Mouse (Mus musculus) MEL (cell line): ENCODE results near the gene Itm2c. TPM values are rescaled to one million over a fixed set of nuclear protein-coding genes. Genes with fewer than 3 reads are reported as not detected.

ENCODE experiments used
- DNase-seq: peaks from one replicate; pipeline ENCODE4 v3.0.0; 2011; ENCODE audit warnings: low read depth, low spot score
- H3K27ac ChIP-seq: 2 replicates; pipeline ENCODE4 v1.5.1; 2012; ENCODE audit warnings: low read depth, mild to moderate bottlenecking, control low read depth, low read length, moderate library complexity; ENCODE audit not compliant: control insufficient read depth
- H3K27me3 ChIP-seq, 2 experiments: fragments of 150-350 bp in 1 of 2; sonication (generic) in 1 of 2; 2 replicates each; pipeline ENCODE4 v1.6.1; 2012; ENCODE audit warnings: low read length in 2 of 2, mild to moderate bottlenecking in 2 of 2, improper control_type of control experiment in 1 of 2, moderate library complexity in 1 of 2; ENCODE audit not compliant: insufficient read depth in 2 of 2, control insufficient read depth in 1 of 2
- H3K36me3 ChIP-seq, 2 experiments: 2 replicates each; pipeline ENCODE4 v1.6.1; 2012 to 2014; ENCODE audit warnings: low read length in 2 of 2, improper control_type of control experiment in 1 of 2, inconsistent platforms in 1 of 2, mild to moderate bottlenecking in 1 of 2; ENCODE audit not compliant: insufficient read depth in 2 of 2, control insufficient read depth in 1 of 2
- H3K4me1 ChIP-seq, 2 experiments: fragments of 150-350 bp in 1 of 2; sonication (generic) in 1 of 2; 2 replicates each; pipeline ENCODE4 v1.6.1; 2012; ENCODE audit warnings: low read length in 2 of 2, improper control_type of control experiment in 1 of 2, mild to moderate bottlenecking in 1 of 2; ENCODE audit not compliant: insufficient read depth in 2 of 2, control insufficient read depth in 1 of 2
- H3K4me3 ChIP-seq, 2 experiments: fragments of 150-350 bp in 1 of 2; sonication (generic) in 1 of 2; 2 replicates each; pipeline ENCODE4 v1.5.1; 2012; ENCODE audit warnings: low read depth in 2 of 2, low read length in 2 of 2, mild to moderate bottlenecking in 2 of 2, moderate library complexity in 2 of 2, control low read depth in 1 of 2, improper control_type of control experiment in 1 of 2; ENCODE audit not compliant: control insufficient read depth in 1 of 2, insufficient read depth in 1 of 2
- H3K79me2 ChIP-seq: 2 replicates; pipeline ENCODE4 v1.6.1; 2012; ENCODE audit warnings: mild to moderate bottlenecking, low read length, moderate library complexity; ENCODE audit not compliant: control insufficient read depth, poor library complexity, insufficient read depth
- H3K9ac ChIP-seq: 2 replicates; pipeline ENCODE4 v1.6.1; 2012; ENCODE audit warnings: low read depth, mild to moderate bottlenecking, control low read depth, low read length, moderate library complexity; ENCODE audit not compliant: control insufficient read depth, poor library complexity, severe bottlenecking
- H3K9me3 ChIP-seq: fragments of 150-350 bp; sonication (generic); replicated peaks from 2 replicates; pipeline ENCODE4 v1.6.1; 2012; ENCODE audit warnings: mild to moderate bottlenecking, low read length, improper control_type of control experiment, moderate library complexity; ENCODE audit not compliant: insufficient read depth
- CHD1 ChIP-seq: IDR thresholded peaks from 2 replicates; pipeline ENCODE4 v1.6.1; 2012; ENCODE audit warnings: low read depth, mild to moderate bottlenecking, inconsistent platforms, low read length, improper control_type of control experiment
- CTCF ChIP-seq, 3 experiments: IDR thresholded peaks in 2 of 3; conservative IDR thresholded peaks in 1 of 3; 2 replicates each; pipeline ENCODE4 v1.5.1; 2011 to 2012; ENCODE audit warnings: low read length in 3 of 3, low read depth in 2 of 3, mild to moderate bottlenecking in 2 of 3, improper control_type of control experiment in 1 of 3, inconsistent platforms in 1 of 3, mixed read lengths in 1 of 3, moderate library complexity in 1 of 3; ENCODE audit not compliant: control insufficient read depth in 1 of 3, insufficient read depth in 1 of 3, poor library complexity in 1 of 3, severe bottlenecking in 1 of 3
- E2F4 ChIP-seq: IDR thresholded peaks from 2 replicates; pipeline ENCODE4 v1.6.1; 2011; ENCODE audit warnings: low read depth, low read length, improper control_type of control experiment, borderline replicate concordance
- EP300 ChIP-seq, 2 experiments: IDR thresholded peaks; 2 replicates each; pipeline ENCODE4 v1.6.1; 2011; ENCODE audit warnings: improper control_type of control experiment in 2 of 2, low read length in 2 of 2, low read depth in 1 of 2, mild to moderate bottlenecking in 1 of 2
- GABPA ChIP-seq: IDR thresholded peaks from 2 replicates; pipeline ENCODE4 v1.6.1; 2012; ENCODE audit warnings: low read depth, mild to moderate bottlenecking, inconsistent platforms, low read length, improper control_type of control experiment, moderate library complexity
- GATA1 ChIP-seq: IDR thresholded peaks from 2 replicates; pipeline ENCODE4 v1.6.1; 2011; ENCODE audit warnings: low read depth, low read length, improper control_type of control experiment
- HCFC1 ChIP-seq: IDR thresholded peaks from 2 replicates; pipeline ENCODE4 v1.6.1; 2012; ENCODE audit warnings: low read depth, mild to moderate bottlenecking, inconsistent platforms, low read length, improper control_type of control experiment, moderate library complexity
- JUND ChIP-seq: IDR thresholded peaks from 2 replicates; pipeline ENCODE4 v1.6.1; 2011; ENCODE audit warnings: low read depth, mild to moderate bottlenecking, improper control_type of control experiment, low read length
- KAT2A ChIP-seq: conservative IDR thresholded peaks from 2 replicates; pipeline ENCODE4 v1.6.1; 2012; ENCODE audit warnings: low read depth, low read length, improper control_type of control experiment, inconsistent platforms
- MAFK ChIP-seq: IDR thresholded peaks from 2 replicates; pipeline ENCODE4 v1.6.1; 2011; ENCODE audit warnings: low read depth, mild to moderate bottlenecking, low read length, improper control_type of control experiment, borderline replicate concordance
- MAX ChIP-seq: IDR thresholded peaks from 2 replicates; pipeline ENCODE4 v1.6.1; 2011; ENCODE audit warnings: low read length, improper control_type of control experiment
- MYB ChIP-seq: IDR thresholded peaks from 2 replicates; pipeline ENCODE4 v1.6.1; 2011; ENCODE audit warnings: mild to moderate bottlenecking, low read depth, low read length, improper control_type of control experiment
- MYC ChIP-seq: IDR thresholded peaks from 2 replicates; pipeline ENCODE4 v1.6.1; 2011; ENCODE audit warnings: low read depth, mild to moderate bottlenecking, low read length, improper control_type of control experiment, moderate library complexity
- NELFE ChIP-seq: IDR thresholded peaks from 2 replicates; pipeline ENCODE4 v1.6.1; 2011; ENCODE audit warnings: low read depth, low read length, improper control_type of control experiment
- NRF1 ChIP-seq: IDR thresholded peaks from 2 replicates; pipeline ENCODE4 v1.6.1; 2014; ENCODE audit warnings: low read depth, mild to moderate bottlenecking, inconsistent platforms, low read length, improper control_type of control experiment, moderate library complexity; ENCODE audit not compliant: poor library complexity, insufficient read depth, severe bottlenecking
- POLR2AphosphoS2 ChIP-seq: IDR thresholded peaks from 2 replicates; pipeline ENCODE4 v1.6.1; 2011; ENCODE audit warnings: low read length, improper control_type of control experiment
- RAD21 ChIP-seq: IDR thresholded peaks from 2 replicates; pipeline ENCODE4 v1.6.1; 2011; ENCODE audit warnings: mild to moderate bottlenecking, low read depth, low read length, improper control_type of control experiment
- SMC3 ChIP-seq: IDR thresholded peaks from 2 replicates; pipeline ENCODE4 v1.6.1; 2011; ENCODE audit warnings: low read depth, low read length, improper control_type of control experiment
- TAL1 ChIP-seq: IDR thresholded peaks from 2 replicates; pipeline ENCODE4 v1.6.1; 2012; ENCODE audit warnings: mild to moderate bottlenecking, inconsistent platforms, low read length, moderate library complexity, mixed read lengths
- TBP ChIP-seq: IDR thresholded peaks from 2 replicates; pipeline ENCODE4 v1.8.0; 2011; ENCODE audit warnings: low read depth, low read length, improper control_type of control experiment
- TCF12 ChIP-seq: IDR thresholded peaks from 2 replicates; pipeline ENCODE4 v1.6.1; 2014; ENCODE audit warnings: low read depth, mild to moderate bottlenecking, inconsistent platforms, low read length, improper control_type of control experiment, moderate library complexity
- USF1 ChIP-seq: IDR thresholded peaks from 2 replicates; pipeline ENCODE4 v1.6.1; 2014; ENCODE audit warnings: low read depth, mild to moderate bottlenecking, inconsistent platforms, low read length, improper control_type of control experiment, moderate library complexity
- USF2 ChIP-seq, 2 experiments: IDR thresholded peaks; 2 replicates each; pipeline ENCODE4 v1.6.1; 2011 to 2012; ENCODE audit warnings: improper control_type of control experiment in 2 of 2, low read length in 2 of 2, borderline replicate concordance in 1 of 2, inconsistent platforms in 1 of 2, low read depth in 1 of 2, mild to moderate bottlenecking in 1 of 2; ENCODE audit not compliant: insufficient read depth in 1 of 2
- ZC3H11A ChIP-seq: IDR thresholded peaks from 2 replicates; pipeline ENCODE4 v1.6.1; 2012; ENCODE audit warnings: low read depth, mild to moderate bottlenecking, inconsistent platforms, low read length, improper control_type of control experiment
- ZMIZ1 ChIP-seq: IDR thresholded peaks from 2 replicates; pipeline ENCODE4 v1.6.1; 2012; ENCODE audit warnings: low read depth, mild to moderate bottlenecking, inconsistent platforms, low read length, improper control_type of control experiment, moderate library complexity
- polyA plus RNA-seq, 2 experiments: library from polyadenylated mRNA; stranded (reverse) in 1 of 2; unstranded in 1 of 2; fragments of >175 nt in 1 of 2; fragments of >200 nt in 1 of 2; gene quantifications; 2 replicates each; pipeline versions ENCODE4 v1.2.1 to v1.2.4; 2012; ENCODE audit warnings: low replicate concordance in 2 of 2, low read depth in 1 of 2; ENCODE audit not compliant: insufficient read length in 2 of 2, insufficient read depth in 1 of 2, missing spikeins in 1 of 2
- total RNA-seq: library from RNA; depleted of rRNA; stranded (reverse); fragments of 300-350 nt; gene quantifications from 2 replicates; pipeline ENCODE4 v1.2.3, GENCODE M21; 2012

Itm2c gene
- total and polyA plus RNA-seq, 3 experiments = 24.8 to 28.2 TPM; not detected in 1

DNA sequence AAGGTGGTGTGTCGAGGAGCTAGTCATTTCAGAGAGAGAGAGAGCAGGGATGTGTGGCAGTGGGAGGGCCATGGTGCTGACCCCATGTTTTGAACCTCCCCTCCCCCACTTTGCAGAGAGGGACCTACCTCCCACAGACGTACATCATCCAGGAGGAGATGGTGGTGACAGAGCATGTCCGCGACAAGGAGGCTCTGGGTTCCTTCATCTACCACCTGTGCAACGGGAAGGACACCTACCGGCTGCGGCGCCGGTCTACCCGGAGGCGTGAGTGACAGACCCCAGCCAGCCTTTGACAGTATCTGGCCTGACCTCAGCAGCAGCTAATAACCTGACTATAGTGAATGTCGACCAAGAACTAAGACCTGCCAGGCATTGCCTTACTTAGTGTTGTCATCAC is 12.8 kb downstream of the Itm2c start:
- no peak overlapping the region for H3K27ac ChIP-seq
- no peaks in the 10 kb centered on the region for H3K9me3 ChIP-seq
- H3K4me3 ChIP-seq = no peak overlapping the region
- H3K79me2 ChIP-seq = no peaks in the 10 kb centered on the region
- peaks cover 0 to under 1% of the 10 kb centered on the region in 2 experiments; a peak in 1 of 4 replicates for H3K4me1 ChIP-seq
- no peaks in the 10 kb centered on the region; a peak in 2 of 4 replicates for H3K36me3 ChIP-seq
- H3K9ac ChIP-seq = no peak overlapping the region
- DNase-seq = no peak
- H3K27me3 ChIP-seq = no peaks in the 10 kb centered on the region
- TF ChIP-seq USF1 = no peak
- no peak for TF ChIP-seq TAL1
- no peak for TF ChIP-seq TBP
- no peak for TF ChIP-seq NRF1
- no peak for TF ChIP-seq USF2 (IDR thresholded peaks at IDR 0.05; ENCODE audit: borderline replicate concordance in 1 of 2, insufficient read depth in 1 of 2, low read depth in 1 of 2, low read length in 2 of 2)
- no peak for TF ChIP-seq HCFC1
- no peak for TF ChIP-seq JUND
- TF ChIP-seq CHD1 = no peak
- TF ChIP-seq ZMIZ1 = no peak
- no peak for TF ChIP-seq POLR2AphosphoS2
- TF ChIP-seq MYB = no peak
- no peak for TF ChIP-seq NELFE
- no peak for TF ChIP-seq KAT2A
- TF ChIP-seq SMC3 = no peak
- no peak for TF ChIP-seq RAD21
- TF ChIP-seq MAFK = no peak
- TF ChIP-seq ZC3H11A = no peak
- TF ChIP-seq MAX = no peak

DNA sequence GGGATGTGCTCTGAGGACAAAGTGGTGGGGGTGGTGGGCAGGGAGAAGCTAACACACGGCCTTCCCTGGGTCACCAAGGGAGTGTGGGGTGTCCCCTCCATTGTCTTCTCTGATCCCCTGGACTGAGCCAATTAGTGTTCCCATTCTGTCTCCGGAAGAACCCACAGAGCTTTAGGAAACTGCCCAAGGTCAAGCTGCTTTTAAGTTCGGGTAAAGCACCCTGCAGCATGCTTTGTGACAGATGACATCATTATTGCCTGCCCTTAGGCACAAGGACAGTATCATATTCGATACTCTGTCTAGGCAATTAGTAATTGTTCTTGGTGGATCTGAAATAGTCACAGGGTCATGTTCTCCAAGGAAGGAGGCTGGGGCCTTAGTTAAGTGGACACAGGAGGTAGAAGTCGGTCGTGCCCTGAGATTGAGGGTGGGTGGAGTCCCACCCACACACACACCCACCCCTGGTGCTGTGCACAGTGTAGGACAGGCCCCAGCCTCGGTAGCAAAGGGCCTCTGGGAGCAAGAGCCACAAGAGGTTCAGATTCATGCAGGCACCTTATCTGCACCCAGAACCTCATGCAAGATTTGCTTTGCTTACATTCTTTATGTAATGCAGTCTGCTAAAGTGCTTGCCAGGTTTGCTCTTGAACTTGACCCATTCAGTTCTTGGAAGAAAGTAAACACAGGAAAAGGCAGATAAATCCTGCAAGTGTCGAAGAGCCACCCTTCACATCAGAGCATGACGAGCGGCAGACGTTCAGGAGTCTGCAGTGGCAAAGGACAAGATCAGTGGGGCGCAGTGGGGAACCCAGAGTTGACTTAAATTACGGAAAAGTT is 14.9 kb downstream of the Itm2c start:
- Histone ChIP-seq H3K4me3 (no peak overlapping the region), H3K9me3 (no peaks in the 10 kb centered on the region), H3K79me2 (no peaks in the 10 kb centered on the region), H3K9ac (no peak overlapping the region), H3K4me1 (no peaks in the 10 kb centered on the region), H3K27ac (no peak overlapping the region), H3K36me3 (no peaks in the 10 kb centered on the region; a peak in 1 of 4 replicates), H3K27me3 (no peaks in the 10 kb centered on the region)
- DNase-seq = no peak
- TF ChIP-seq GATA1 = no peak
- no peak for TF ChIP-seq GABPA
- TF ChIP-seq ZC3H11A = no peak
- TF ChIP-seq E2F4 = no peak
- no peak for TF ChIP-seq MYC
- no peak for TF ChIP-seq TCF12
- TF ChIP-seq USF2 (IDR thresholded peaks at IDR 0.05; ENCODE audit: borderline replicate concordance in 1 of 2, insufficient read depth in 1 of 2, low read depth in 1 of 2, low read length in 2 of 2) = no peak
- TF ChIP-seq EP300 (IDR thresholded peaks at IDR 0.05; ENCODE audit: low read depth in 1 of 2, low read length in 2 of 2) = no peak
- TF ChIP-seq CTCF (IDR thresholded peaks at IDR 0.05 in 2 of 3, conservative IDR thresholded peaks at IDR 0.05 in 1 of 3; ENCODE audit: control insufficient read depth in 1 of 3, insufficient read depth in 1 of 3, low read depth in 2 of 3, low read length in 3 of 3, poor library complexity in 1 of 3, severe bottlenecking in 1 of 3) = no peak
- no peak for TF ChIP-seq SMC3
- TF ChIP-seq TAL1 = no peak
